Mouse (Mus musculus): Measurements from ENCODE around the gene Grin2a.

Grin2a gene

DNA sequence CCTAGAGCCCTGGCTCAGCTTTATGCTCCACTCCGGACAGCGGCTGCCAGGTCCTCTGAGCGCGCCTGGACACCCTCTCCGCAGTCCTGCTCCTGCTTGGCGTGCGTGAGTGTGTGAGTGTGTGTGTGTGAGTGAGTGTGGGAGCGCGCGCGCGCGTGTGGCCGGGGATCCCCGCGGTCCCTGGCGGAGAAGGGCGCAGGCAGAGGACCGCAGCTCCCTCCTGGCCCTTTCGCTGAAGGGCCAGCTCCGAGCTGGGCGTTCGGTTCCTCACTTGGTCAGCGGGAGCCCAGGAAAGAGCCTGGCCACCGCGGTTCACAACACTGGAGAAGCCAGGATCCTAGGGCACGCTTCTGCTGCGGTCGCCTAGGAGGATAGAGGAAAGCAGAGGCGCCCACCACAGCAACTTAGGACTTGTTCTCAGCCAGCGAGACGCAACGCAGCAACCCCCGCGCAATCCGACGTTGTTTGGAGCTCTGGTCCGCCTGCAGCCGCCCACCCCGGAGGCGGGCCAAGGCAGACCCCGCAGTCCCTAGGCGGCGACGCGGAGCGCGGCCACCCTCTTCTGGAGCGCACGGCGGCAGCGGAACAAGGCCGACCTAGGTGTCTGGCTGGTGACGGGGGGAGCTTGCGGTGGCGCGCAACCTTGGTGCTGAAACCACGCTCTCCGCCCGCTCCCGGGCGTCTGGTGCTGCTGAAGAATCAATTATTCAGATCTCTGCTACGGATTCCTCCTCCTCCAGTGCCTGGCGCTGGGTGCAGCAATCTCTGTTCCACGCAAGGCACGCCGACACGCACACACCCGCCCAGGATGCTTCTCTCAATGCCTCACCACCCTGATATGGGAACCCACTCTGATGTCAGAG, at the start of gene Grin2a:
TSS of gene Grin2a (minus strand) at position 610 of the 863 bp plus-strand sequence.
- DNase-seq = peak; percentile 9

DNA sequence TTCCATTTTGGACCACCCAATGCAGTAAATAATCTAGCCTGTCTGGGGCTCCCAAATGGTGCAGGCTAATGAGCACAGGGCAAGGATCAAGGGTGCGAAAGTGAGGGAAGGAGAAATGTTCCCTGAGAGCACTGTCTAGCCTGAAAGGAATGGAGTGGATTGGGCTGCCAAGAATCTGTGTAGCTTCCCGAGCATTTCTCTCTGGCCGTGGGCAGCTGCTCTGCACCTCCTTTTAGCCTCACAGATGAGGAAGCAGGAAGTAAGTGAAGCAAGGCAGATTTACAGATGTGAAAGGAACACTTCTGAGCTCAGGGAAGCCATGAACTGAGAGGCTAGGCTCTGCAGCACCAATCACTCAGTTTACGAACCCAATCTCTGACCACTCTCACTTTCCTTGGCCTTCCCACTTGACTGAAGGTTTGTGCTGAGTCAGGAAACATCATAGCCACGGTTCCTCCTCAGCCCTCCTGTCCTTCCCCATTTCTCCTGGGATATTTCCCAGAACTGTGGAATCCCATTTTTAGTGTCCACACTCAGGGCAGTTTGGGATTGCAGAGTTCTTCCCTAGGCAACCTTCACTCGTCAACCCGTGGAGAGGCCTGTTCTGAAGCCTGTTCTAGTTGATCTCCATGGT, 40.3 kb upstream of the Grin2a start:
- DNase-seq = no peak

DNA sequence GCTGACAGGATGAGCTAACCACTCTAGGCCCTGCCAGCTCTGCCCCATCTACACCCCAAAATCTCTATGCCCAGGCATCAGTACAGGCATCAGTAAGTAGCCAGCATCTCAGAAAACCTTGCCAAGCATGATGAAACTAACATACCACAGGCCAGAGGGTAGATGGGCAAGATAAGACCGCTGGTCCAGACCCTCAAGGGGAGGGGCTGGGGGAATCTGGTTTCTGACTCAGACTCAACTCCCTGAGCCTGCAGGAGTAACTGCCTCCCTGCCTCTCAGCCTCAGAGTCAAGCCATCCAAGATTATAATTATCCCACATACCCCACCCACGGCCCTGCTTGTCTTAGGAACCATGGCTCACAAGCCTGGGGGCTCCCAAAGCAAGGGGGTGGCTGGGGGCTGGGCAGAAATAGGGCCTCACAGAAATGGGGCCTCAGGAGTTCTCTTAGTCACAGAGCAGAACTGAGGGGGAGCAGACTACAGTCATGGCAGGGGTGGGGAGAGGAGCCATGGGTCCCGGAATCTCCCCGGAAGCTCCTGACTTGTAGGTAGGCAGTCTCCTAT, 38.1 kb upstream of the Grin2a start:
- DNase-seq = no peak

DNA sequence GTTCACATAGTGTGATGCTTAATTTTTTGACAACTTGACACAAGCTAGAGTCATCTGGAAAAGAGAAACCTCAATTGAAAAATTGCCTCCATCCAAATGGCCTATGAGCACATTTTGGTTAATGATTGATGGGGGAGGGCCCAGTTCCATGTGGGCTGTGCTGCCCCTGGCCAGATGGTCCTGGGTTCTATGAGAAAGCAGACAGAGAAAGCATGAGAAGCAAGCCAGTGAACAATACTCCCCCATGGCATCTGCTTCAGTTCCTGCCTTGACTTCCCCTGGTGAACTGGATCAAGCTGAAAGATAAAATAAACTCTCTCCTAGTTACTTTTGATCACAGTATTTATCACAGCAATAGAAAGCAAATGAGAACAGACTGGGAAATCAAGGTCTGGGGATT, 36.5 kb upstream of the Grin2a start:
- no peak for DNase-seq

DNA sequence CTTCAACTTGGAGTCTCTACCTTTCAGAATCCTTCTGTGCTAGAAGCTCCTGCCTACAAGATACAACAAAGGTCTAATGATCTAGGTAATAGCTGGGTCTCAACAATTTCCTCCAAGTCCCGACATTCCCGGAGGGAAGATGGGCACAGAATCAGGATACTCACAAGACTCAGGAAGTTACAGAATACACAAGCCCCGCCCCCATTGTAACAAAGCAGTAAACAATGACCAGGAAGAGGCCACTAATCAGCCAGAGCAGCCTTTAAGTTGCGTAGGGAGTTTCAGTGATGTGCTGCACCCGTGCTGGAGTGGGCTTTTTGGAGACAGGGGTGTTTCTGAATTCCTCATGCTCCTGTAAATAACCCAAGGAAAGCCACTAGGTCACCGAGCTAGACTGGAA, 31.4 kb upstream of the Grin2a start:
- no peak for DNase-seq

DNA sequence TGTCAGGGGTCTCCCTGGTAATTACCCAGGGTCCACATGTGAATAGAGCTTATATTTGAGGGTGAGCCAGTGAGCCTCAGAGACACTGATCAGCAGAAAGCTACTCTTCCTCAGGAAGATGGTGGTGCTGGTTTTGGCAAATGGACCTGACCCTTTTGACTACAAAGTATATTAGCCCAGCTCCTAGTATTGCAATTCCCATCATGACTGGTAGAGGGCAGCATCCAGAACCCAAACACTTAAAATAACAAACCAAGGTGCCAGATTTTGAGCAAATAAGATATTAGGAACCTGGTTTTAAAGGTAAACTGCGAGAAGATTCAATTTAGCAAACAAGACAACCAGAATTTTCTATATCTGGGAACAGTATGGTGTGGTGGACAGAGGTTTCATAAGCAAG, 14.4 kb upstream of the Grin2a start:
- DNase-seq = no peak

DNA sequence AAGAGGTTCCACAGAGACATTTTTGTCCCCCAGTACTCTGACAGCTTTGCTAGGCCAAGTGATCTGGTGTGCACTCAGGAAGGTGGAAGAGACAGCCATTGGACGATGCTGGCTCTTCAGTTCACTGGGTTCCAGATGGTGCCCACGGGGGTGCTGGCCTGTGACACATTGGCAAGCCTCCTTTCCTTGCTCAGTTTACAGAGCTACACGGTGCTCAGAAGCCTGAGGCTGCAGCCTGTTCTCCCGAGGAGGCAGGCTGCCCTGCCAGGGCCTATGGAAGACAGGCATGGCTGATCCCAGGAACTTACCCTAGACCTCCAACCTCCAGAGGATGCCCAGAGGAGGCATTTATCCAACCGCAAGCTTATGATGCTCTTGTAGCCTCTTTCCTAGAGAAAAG, 10.2 kb upstream of the Grin2a start:
- no peak for DNase-seq

DNA sequence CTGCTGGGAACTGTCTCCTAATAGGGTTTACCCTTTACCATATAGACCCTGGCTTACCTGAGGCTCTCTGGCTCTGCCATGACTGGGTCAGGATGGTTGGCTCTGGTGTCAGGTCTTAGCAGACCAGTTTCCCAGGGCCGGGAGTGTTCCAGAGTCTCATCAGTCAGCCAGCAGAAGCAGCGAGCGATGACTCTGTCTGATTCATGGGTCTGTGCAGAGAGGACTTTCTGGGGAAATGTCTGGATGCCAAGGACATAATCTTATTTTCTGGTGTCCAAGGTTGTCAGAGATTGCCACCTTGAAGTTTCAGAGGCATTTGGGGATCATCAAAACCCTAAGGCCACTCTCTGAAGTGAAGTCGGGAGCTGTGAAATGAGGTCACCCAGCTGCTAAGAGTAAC, 8.7 kb upstream of the Grin2a start:
- no peak for DNase-seq

DNA sequence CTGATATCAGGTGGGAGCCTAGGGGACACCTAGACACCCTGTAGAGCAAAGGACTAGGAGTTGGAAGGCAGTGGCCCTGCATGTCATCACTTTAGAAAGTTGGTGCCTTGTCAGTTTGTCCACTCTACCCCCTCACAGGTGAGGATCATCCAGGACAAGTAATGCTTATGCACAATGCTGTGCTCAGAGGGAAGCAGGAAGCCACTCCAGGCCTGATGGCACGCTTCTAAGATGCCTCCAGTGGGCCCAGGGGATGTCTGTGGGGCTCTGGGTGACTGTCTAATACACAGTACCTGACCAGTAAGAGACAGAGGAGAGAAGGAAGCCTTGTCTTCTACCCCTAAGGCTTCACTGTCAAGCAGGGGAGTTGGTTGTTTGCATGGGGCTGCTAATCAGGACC, 7.6 kb upstream of the Grin2a start:
- DNase-seq = no peak

DNA sequence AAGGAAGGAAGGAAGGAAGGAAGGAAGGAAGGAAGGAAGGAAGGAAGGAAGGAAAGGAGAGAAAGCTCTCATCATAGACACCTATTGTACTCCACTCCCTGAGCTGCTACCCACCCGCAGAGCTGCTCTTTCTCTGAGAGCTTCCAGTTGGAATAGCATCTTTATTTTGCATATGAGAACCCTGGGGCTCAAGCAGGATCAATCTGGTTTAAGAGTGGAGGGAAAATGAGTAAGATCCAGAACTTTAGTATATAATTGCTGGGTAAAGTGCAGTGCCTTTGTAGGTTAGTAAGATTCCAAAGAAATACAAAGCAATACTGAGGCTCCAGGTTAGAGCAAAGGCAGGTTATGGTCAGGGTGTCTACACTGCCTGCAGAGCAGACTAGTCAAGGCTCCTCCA, 6.2 kb upstream of the Grin2a start:
- no peak for DNase-seq

DNA sequence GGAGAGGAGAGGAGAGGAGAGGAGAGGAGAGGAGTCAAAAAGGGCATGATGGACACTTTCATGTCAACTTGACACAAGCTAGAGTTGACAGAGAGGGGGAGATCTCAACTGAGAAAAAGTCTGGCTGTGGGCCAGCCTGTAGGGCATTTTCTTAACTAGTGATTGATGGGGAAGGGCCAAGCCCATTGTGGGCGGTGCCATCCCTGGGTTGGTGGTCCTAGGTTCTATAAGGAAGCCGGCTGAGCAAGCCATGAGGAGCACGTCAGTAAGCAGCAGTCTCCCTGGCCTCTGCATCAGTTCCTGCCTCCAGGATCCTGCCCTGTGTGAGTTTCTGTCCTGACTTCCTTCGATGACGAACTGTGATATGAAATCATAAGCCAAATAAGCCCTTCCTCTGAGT, 4.6 kb upstream of the Grin2a start:
- no peak for DNase-seq

DNA sequence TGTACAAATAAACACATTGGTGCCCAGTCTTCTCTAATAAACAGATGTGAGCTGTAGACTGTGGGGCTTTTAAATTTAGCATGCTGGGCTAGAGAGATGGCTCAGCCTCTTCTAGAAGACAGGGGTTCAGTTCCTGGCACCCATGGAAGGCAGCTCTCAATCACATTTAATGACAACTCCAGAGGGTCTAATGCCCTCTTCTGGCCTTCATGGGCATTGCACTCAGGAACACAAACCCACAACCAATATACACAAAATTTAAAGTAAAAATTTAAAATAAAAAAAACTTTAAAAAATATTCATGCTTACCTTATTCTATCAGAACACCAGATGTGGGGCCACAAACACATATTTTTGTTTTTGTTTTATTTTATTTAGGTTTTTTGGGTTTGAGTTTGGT, 2.6 kb upstream of the Grin2a start:
- DNase-seq = no peak

DNA sequence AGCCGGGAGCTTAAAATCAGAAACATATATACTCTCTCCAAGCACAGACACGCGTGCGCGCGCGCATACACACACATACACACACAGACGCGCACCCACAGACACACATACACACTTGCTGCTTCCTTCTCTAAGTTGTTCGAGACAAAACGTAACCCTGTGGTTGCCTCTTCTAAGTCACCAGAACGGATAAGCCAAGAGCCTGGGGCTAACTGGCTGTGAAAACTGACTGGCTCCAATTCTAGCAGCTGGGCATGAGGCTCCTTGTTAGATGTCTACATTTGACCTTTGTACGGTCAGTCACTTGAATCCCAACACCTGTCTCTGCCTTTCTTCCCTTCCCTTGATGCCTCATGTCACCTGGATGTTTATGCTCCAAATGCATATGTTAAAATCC, 452 bp upstream of the Grin2a start:
- DNase-seq = no peak

DNA sequence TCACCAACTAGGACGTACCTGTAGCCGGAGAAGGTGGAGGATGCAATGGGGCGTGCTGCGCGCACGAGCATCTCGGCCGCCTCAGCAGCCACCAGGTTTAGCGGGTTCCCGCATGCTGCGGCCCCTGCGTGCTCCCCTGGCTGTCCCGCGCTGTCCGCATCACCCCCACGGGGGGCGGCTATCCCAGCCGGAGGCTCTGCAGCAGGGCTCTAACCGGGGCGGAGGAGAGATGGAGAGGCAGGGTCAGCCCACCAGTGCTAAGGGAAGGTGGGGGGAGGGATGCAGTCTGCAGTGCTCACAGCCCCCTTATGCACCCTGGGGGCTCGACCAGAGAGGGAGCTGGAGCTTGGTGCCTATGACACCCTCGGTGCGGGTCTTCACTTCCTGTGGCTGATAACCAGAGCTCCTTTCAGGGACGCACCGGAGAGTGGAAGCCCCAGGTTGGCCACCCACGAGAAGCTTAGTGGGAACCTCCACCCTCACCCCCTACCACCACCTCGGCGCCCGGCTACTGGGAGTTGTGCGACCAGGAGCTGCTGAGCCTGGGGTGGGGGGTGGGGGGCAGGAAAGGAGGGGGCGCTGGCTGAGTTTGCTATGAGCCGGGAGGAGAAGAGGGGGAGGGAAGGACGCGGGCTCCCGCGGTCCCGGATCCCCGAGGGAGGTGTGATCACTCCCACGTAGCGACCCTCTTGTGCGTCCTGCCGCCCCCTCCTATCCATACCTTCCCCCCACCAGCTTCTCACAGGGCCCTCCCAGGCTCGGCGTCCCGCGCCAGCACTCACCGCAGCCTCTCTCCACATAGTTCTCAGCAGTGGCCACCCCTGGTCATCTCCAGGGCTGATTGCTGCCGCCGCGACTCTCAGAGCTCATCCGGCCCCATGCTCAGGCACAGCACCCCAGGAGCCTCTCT, 1.1 kb downstream of the Grin2a start:
- DNase-seq = no peak

DNA sequence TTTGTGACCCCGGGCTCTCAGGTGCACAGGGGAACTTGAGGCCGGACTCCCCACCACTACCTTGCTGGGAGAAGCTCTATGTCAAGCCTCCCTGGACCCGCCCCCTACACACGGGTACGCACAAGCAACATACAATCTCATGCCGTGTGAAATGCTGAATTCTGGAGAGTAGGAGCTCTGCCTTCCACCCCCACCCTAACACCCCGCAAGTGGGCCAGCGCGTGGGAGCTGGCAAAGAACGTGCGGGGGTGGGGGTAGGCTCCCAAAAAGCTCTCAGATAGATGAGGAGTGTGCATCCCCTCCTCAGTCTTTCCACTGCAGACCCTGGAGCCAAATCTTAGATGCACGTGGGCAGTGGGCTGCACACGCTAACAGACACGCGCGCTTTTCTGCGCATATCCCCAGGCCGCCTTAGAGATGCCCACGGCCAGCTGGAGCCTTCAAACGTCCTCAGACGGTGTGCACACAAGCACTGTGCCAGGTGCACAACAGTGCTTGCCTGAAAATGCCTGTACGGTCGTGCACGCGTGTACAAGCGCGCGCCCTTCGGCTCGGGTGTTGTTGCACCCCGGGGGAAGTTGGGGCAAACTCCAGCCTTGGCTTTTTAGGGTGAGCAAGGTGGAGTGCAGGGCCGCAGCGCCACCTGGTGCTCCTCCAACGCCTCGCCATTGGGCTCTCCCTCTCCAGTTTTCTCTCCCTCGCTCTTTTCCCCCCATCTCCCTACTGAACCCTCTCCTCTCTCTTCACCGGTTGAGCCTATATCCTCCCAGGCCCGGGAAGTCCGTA, 1.9 kb downstream of the Grin2a start:
- DNase-seq = peak; percentile 19

DNA sequence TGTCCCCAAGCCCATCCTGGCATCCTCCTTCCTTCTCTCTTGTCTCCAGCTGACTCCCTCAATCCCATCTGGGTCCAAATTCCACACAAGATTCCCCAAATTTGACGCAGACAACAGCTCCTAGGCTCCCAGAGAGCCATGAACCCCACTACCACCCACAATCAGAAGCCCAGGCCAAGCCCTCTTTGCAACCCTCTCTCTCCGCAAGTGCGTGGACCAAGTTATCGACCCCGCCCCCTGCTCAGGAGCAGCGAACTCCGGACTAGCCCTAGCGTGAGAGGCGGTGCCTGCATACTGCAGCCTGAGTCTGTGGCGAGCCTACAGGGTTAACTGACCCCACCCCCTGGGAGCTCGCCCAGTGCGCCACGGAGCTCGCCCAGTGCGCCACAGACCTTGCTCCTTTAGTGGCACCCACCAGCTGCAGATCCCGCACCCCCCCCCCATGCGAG, 2.6 kb downstream of the Grin2a start:
- no peak for DNase-seq

DNA sequence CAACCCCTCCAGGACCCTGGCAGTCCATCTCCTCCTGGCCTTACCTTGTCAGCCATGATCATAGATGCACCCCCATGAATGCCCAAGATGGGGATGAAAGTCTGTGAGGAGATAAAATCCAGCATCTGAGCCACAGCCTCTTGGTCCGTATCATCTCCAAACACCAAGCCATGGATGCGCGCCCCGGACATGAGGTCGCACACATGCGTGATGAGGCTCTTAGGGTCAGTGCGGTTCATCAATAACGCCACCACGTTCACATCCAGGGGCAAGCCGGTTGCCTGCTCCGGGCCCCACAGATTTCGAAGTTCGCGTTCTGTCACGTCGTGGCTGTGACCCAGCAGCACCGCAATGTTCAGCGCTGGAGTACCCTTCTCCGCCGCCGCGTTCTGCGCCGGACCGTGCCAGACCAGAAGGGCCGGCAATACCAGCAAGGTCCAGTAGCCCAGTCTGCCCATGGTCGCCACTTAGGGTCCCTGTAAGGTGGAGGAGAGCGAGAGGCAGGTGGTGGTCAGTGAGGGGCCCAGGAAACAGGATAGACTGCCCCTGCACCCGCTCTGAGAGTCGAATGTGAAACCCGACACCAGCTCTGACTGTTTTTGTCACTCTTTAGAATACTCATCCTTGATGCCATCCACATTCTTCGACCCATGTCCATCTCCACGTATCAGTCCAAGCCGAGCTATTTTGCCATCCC, 3.1 kb downstream of the Grin2a start:
- no peak for DNase-seq

DNA sequence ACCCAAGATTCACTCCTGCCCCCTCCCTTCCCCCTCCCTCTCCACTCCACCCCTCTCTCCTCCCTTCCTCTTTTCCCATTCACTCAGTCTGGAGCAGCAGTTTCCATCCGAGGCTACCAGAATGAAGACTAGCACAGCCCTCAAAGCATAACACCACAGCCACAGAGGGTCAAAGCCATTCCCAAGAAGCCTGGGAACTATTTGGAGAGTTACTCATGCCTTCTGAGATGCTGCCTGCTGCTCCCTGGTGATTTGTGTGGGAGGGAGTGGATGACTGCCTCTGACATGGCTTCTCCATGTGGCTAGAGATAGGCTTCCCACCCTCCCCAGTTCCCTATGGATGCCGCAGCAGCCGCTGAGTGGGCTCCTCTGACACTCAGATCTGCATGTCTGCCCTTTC, 10.3 kb downstream of the Grin2a start:
- DNase-seq = no peak

DNA sequence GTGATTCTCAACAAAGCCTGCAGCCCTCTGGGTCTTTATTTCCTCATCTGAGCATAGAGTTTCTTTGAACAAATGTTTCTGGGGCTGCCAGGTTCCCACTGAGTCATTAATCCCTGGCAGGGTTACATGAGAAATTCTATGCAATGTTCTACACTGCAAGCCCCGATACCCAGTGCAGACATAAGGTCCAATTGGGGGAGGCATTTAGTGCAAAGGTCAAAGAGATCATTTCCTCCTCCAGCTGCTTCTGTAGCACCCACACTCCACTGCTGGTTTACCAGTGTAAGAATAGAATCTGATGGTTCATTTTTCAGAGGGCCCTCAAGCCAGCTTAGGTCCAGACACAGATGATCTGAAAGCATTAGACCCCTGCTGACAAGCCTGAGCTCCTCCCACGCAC, 14.7 kb downstream of the Grin2a start:
- no peak for DNase-seq

DNA sequence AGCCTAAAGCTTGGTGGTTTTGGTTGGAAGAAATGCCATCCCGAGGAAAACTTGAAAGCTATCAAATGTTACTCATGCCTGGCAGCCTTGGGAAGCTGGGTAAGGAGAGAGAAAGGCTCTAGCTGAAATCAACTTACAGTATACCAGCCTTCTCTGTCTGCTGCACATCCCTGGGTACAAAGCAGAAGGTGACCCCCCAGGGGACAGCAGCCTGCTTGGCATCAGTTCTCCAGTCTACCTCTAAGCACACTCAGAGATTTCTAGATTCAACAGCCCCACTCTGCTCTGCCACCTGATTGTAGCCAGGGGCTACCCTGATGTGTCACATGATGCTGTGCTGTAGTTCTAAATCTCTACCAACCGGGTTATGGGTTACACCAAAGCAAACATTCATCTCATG, 17.2 kb downstream of the Grin2a start:
- no peak for DNase-seq

DNA sequence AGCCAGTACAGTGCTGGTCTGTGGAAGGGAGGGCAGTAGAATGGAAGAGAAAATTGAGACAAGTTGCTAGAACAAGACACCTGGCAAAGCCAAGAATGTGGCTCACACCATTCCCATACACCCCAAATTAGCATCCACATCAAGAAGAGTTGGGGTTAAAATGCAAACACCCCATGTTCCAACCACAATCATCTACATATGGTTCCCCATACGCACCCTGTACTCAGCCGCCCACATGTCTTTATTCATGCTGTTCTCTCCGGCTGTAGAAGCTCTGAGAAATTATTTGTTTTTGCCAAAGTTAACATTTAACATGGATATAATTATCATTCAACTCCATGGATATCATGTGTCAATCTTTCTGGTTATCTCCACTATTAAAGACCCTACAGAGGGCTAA, 22.7 kb downstream of the Grin2a start:
- no peak for DNase-seq

DNA sequence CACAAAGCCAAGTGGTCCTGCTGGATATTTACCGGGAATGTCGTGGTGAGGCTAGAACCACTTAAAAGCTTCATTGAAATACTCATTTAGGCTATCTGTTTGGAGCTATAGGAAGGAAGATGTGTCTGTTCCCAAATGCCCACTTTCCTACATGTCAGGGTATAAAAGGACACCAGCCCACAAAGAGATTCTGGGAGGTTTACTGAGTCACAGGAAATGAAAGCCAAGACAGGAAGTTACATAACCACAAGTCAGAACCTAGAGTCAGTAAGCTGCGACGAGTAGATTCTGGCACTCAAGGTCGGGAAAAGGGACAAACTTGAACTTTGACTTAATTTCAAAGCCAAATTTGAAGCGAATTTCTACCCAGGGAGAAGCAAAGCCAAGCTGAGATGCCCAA, 30.9 kb downstream of the Grin2a start:
- no peak for DNase-seq

All from thymus, postnatal 4 days (tissue).